Mouse (Mus musculus) thymus, postnatal 36 days (tissue): ENCODE results near the gene Trak1.

Source experiments
- DNase-seq, 2 experiments: peaks; one replicate each; pipeline ENCODE4 v3.0.0; 2022; ENCODE audit warnings: mixed read lengths in 2 of 2

The Trak1 gene

GRCm38 (mm10) chr9:121403157-121403671, 105.9 kb downstream of the Trak1 start:
- DNase-seq = no peak

- no peak for DNase-seq
These were observed 106.4 kb downstream of the Trak1 start for GRCm38 (mm10) chr9:121403699-121404098.

GRCm38 (mm10) chr9:121405088-121405681, 107.9 kb downstream of the Trak1 start:
- no peak for DNase-seq

DNA sequence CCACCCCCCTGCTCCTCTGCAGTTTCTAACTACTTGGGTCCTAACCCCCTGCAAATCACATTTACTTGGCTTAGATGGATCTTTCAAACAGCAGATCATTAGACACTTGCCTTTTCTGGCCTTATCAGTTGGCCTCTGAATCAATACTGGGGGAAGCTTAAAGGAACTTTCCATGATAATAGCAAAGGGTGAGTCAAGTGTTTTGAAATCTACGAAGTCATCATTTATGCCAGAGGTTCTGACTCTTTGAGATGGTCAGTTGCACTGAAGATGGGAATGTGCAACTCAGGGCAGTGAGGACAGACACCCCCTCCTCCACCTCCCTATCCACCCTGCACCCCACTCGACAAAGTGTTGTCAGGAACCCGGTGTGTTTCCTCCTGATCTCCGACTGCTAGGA, 108.5 kb downstream of the Trak1 start:
- no peak for DNase-seq

GRCm38 (mm10) chr9:121414237-121414636, 116.9 kb downstream of the Trak1 start:
- no peak for DNase-seq

DNA sequence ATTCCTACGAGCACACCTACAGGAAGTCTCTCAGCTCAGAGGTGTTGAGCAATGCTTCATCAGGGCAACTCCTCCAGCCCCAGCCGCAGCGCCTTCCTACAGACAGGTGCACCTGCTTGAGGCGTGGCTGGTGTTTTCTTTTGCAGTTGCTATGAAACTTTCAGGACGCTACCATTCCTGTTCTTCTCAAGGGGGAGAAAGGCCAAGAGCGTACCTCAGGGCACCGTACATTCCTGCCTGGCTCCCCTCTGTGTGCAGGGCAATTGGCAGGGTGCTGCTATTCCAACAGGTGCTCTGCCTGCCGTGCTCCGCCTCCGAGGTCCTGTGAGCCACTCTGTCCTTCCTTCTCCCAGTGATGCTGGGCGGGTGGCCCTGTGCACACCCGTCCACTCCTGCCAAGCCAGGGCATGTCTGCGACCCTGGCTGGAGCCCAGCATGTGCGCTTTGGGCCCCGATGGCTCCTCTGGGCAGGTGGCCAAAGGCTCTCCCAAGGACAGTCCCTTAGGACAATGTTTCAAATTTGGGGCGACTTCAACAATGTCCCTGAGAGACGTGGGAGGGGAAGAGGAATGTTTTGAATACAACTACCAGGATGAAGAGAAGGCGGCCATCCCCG, 118.4 kb downstream of the Trak1 start:
- DNase-seq = no peak

DNA sequence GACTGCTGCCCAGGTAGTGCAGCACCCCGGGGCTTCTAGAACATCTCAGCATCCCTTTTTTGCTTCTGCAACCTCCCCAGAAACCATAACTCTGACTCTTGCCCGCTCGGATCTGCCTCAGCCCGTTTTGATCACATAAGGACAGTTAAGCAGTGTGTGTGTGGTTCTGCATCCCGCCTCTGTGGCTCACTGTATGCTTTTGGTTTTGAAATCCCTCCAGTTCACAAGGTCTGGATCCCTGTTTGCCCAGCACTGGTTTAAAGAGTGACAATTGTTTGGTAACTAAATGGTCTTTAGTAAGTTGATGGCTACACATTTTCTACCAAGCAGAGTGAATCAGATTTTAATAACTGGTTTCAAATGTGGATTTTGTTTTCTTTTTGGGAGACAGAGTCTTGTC, 119.2 kb downstream of the Trak1 start:
- no peak for DNase-seq

DNA sequence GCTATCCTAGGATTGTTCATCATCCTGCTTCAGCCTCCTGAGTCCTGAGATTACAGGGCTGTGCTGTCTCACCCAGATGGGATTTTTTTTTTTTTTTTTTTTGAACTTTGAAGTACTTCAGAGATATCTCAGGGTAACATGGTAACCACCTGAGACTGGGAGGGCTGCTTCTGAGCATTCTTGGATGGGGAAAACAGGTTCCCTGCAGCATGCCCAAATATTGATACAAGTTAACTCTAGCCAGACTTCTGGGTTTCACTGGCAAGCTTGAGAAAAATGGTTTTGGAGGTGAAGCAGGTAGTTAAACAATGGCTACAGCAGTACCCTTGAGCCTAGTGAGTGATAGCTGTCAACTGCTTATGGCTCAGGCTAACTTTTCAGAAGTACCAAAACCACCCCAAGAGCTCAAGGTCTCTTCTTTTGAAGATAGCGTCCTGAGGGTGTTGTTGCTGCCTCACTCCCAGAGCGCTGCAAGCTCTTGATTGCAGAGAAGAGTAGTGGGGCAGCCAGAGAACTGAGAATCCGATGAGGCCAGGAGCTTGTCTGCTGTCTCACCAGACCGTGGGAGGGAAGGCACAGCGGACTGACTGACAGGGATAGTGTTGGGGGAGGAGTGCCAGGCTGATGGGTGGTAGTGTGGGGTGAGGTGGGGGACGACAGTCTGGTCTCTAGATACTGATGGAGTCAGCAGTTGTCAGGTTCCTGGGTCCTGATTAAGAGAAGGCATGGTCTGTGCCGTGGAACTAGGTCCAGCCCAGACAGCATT, 119.8 kb downstream of the Trak1 start:
- no peak for DNase-seq

- DNase-seq = no peak
These were observed 121.7 kb downstream of the Trak1 start for GRCm38 (mm10) chr9:121419011-121419410.

GRCm38 (mm10) chr9:121419573-121419972, 122.3 kb downstream of the Trak1 start:
- no peak for DNase-seq

- DNase-seq = no peak
These were observed 123.5 kb downstream of the Trak1 start for GRCm38 (mm10) chr9:121420817-121421216.

DNA sequence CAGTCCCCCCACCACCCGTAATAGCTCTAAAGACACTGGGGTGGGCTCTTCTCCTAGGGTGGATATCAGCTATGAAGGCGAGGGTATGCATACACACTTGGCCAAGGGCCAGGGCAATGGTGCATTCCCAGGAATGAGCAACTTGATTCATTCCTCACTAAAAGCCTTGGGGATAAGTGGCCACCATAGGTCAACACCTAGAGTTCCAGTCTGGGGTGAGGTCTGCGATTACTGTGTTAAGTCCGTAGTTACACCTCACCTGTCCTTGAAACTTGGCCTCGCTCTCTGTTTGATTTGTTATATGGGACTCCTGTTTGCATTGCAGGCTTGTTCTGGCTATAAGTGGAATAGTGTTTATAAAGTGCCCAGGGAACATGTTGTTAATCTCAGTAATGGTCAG, 125.1 kb downstream of the Trak1 start:
- no peak for DNase-seq

DNA sequence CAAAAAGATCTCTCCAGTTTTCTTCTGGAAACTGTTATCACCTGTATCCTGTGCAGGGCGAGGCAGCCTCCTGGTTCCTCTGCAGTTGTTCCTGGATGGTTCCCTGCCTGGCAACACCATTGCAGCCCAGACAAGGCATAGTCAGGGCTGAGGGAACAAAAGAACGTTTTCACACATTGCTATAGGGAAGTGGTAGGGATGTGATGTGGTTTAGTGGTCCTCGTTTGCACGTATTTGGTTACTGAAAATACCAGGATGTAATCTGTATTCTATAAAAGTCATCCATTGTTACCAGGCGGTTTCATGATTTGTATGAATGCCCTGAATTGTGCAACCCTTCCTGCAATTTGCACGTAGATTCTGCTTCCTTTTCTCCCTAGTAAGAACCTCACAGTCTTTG, 126.3 kb downstream of the Trak1 start:
- DNase-seq = no peak

DNA sequence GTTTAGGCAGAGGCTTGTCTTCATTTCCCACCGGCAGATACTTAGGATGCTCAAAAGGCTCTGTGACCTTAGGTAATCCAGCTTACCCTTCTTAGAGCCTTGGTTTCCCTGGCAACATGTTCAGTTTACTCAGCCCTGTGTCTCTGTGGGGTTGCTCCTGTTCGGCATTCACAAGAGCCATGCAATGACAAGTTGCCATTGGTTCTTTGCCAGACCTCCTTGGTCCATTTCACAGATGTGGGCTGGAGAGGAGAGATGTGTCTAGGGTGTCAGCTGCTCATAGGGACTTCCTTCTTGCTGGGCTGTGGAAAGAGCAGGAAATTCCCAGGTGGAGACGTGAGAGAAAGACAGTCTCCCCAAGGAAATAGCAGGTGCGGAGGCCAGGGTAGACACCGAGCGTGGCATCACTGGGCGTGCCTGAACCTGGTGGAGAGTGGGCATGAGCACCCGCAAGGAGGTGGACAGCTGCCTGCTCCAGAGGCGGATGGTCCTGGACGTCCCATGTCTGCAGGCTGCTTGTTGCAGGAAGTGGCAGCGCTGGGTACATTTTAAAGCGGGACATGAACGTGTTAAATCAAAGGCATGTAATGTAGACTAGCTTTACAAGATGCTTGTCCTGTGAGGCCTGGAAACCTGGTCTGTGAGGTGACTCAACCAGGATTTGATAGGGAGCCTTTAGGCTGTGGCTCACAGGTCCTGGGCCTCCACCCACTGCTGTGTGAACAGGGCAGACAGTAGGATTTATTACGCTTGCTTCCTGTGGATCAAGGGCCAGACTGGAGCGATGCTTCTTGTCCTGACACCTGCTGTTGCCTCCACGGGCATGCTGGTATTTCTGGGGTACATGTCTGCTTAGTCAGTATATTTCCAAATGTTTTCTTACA, 127.2 kb downstream of the Trak1 start:
- no peak for DNase-seq

GRCm38 (mm10) chr9:121426451-121426850, 129.1 kb downstream of the Trak1 start:
- DNase-seq = no peak

- no peak for DNase-seq
These were observed 129.6 kb downstream of the Trak1 start for GRCm38 (mm10) chr9:121426902-121427301.

- no peak for DNase-seq
These were observed 132.3 kb downstream of the Trak1 start for GRCm38 (mm10) chr9:121429592-121429991.

DNA sequence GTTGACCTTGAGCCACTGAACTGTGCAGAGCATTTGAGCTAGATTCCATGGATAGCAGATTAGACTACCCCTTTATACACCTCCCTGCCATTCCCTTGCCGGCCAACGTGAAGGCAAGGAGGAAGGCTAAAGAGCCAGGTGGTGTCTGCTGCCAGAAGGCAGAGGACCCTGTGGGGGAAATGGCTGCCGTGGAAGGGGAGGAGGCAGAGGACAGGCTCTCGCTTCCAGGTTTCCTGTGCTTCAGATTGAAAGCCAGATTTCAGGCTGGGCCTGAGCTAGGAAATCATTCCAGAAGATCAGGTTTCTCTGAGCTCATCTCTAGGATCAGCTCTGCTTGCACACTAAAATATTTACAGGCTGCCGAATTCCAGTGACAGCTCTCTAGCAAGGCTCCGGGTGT, 133.1 kb downstream of the Trak1 start:
- no peak for DNase-seq

- DNase-seq = no peak
These were observed 136.6 kb downstream of the Trak1 start for GRCm38 (mm10) chr9:121433745-121434528.

DNA sequence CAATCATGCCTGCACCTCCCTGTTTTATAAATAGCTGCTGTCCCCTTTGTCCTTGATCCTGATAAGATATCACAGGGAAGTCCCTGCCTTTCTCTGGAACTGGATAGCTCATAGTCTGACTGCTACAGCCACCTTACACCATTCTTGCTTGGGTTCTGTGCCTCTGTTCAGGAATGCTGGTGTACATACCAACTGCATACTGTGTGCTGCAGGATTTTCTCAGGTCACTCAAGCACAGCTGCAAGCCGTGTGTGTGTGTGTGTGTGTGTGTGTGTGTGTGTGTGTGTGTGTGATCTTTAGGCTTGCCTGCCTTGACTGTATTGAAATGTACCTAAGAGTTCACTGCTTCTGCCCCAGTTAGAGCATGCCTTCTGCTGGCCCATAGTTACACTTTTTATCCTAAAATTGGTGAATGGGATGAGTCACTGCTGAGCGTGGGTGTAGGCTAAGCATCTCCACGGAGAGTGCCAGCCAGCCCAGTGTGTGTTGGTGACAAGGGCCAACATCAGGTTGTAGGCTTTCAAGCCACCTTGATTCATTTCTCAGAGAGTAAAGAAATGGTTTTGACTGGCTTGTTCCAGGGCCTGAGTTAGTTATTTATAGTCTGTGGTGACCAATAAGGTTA, 138.1 kb downstream of the Trak1 start:
- no peak for DNase-seq

GRCm38 (mm10) chr9:121436501-121436900, 139.2 kb downstream of the Trak1 start:
- DNase-seq = no peak

DNA sequence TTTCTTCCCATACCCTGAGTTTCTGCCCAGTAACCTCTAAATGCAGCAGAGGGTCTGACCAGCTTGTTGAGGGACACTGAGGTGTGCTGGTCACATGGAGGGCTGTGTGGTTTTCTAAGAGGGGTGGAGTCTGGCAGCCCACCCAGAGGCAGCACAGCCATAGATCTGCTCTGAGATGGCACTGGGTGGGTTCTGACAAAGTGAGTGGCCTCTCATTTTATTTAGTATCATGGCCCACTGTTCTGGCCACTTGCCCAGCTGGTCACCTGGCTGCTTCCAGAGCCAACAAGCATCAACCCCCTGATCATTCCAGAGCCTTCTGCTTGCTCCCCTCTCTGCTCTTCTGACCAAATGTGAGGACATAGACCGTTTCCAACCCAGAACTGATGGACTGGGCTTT, 144.8 kb downstream of the Trak1 start:
- no peak for DNase-seq
